Mouse (Mus musculus) embryonic facial prominence, embryonic 14.5 days (tissue): ENCODE measurements around the gene Smim15. TPM values are rescaled to one million over a fixed set of nuclear protein-coding genes. Genes with fewer than 3 reads are reported as not detected.
A peak's percentile ranks its signal among the peaks of the same experiment; 100 is the strongest.

ENCODE experiments used
- ATAC-seq: fragments of 200-750 bp; cut with Nextera tagmentation; 2 replicates; pipeline ENCODE4 v1.8.0; 2017; ENCODE audit warnings: low read depth, moderate number of reproducible peaks, moderate TSS enrichment
- DNase-seq: peaks from one replicate; pipeline ENCODE4 v3.0.0-alpha.2; 2015; ENCODE audit warnings: low spot score
- H3K27ac ChIP-seq: fragments of 300-500 bp; sonication (generic); replicated peaks from 2 replicates; pipeline ENCODE4 v1.5.1; 2014; ENCODE audit warnings: low read depth, mild to moderate bottlenecking, low read length, moderate library complexity
- H3K27me3 ChIP-seq: fragments of 300-500 bp; sonication (generic); replicated peaks from 2 replicates; pipeline ENCODE4 v1.6.1; 2014; ENCODE audit warnings: low read length; ENCODE audit not compliant: control insufficient read depth, insufficient read depth
- H3K36me3 ChIP-seq: fragments of 300-500 bp; sonication (generic); 2 replicates; pipeline ENCODE4 v1.6.1; 2014; ENCODE audit warnings: low read length, mixed read lengths; ENCODE audit not compliant: control insufficient read depth, insufficient read depth
- H3K4me1 ChIP-seq: fragments of 300-500 bp; sonication (generic); 2 replicates; pipeline ENCODE4 v1.6.1; 2014; ENCODE audit warnings: antibody characterized with exemption, low read length; ENCODE audit not compliant: control insufficient read depth, insufficient read depth
- H3K4me2 ChIP-seq: fragments of 300-500 bp; sonication (generic); 2 replicates; pipeline ENCODE4 v1.6.1; 2014; ENCODE audit warnings: low read depth, mild to moderate bottlenecking, low read length, moderate library complexity, mixed read lengths
- H3K4me3 ChIP-seq: fragments of 300-500 bp; sonication (generic); 2 replicates; pipeline ENCODE4 v1.5.1; 2014; ENCODE audit warnings: low read depth, mild to moderate bottlenecking, low read length
- H3K9ac ChIP-seq: fragments of 300-500 bp; sonication (generic); 2 replicates; pipeline ENCODE4 v1.6.1; 2014; ENCODE audit warnings: low read depth, mild to moderate bottlenecking, low read length, moderate library complexity, mixed read lengths
- H3K9me3 ChIP-seq: fragments of 300-500 bp; sonication (generic); 2 replicates; pipeline ENCODE4 v1.6.1; 2016; ENCODE audit warnings: low read length; ENCODE audit not compliant: control insufficient read depth
- WGBS: fragments of 180-500 bp; shearing (Covaris S2); extraction: QIAGEN DNeasy Blood & Tissue Kit; methylation state at CpG from one replicate; pipeline ENCODE4 v1.1.7; 2014; 5-methylcytosine and 5-hydroxymethylcytosine counted together
- polyA plus RNA-seq: library from polyadenylated mRNA; unstranded; fragments of >200 nt; fragmentation: Nextera tagmentation; extraction: Ambion mirVana; gene quantifications from 2 replicates; pipeline ENCODE4 v1.2.1, GENCODE M21; 2014

Smim15 gene
- polyA plus RNA-seq, 1 experiment from 2014 or later, result 56.5 TPM

GRCm38 (mm10) chr13:108095617-108096016 is 51.4 kb downstream of the Smim15 start:
- no peak overlapping the region for H3K9ac ChIP-seq
- no peaks in the 10 kb centered on the region for H3K9me3 ChIP-seq
- ATAC-seq, result no peak
- H3K27ac ChIP-seq, result no peak overlapping the region
- 76% methylated on average over 5 of the region's 7 CpGs for WGBS
- H3K36me3 ChIP-seq, result no peaks in the 10 kb centered on the region
- H3K4me1 ChIP-seq, result no peaks in the 10 kb centered on the region
- H3K27me3 ChIP-seq, result no peaks in the 10 kb centered on the region
- no peak overlapping the region for H3K4me3 ChIP-seq
- H3K4me2 ChIP-seq, result no peak overlapping the region
- no peak for DNase-seq

- Histone ChIP-seq H3K4me3 (no peak overlapping the region), H3K36me3 (no peaks in the 10 kb centered on the region), H3K27me3 (no peaks in the 10 kb centered on the region), H3K27ac (no peak overlapping the region), H3K4me1 (no peaks in the 10 kb centered on the region), H3K9ac (no peak overlapping the region), H3K4me2 (no peak overlapping the region), H3K9me3 (no peaks in the 10 kb centered on the region)
- DNase-seq, result peak; percentile 41
- 77% methylated on average over 7 of the region's 7 CpGs for WGBS
- ATAC-seq, result no peak; the same call in 1 of the 2 replicates
These were observed 52.2 kb downstream of the Smim15 start for GRCm38 (mm10) chr13:108096446-108096845.

Other genes with a start within 250 kb of the Smim15 start
- 62.6 and 65.2 TPM in 2 replicates for gene Ndufaf2, start 114.2 kb downstream of the Smim15 start, polyA plus RNA-seq
- gene Ercc8, start 114.3 kb downstream of the Smim15 start, polyA plus RNA-seq, result 16.1 and 17.0 TPM in 2 replicates
- 4.1 and 4.2 TPM in 2 replicates for gene Elovl7, start 170.0 kb downstream of the Smim15 start, polyA plus RNA-seq